Mouse (Mus musculus): ENCODE results near the gene Srd5a1. TPM values are rescaled to one million over a fixed set of nuclear protein-coding genes. Genes with fewer than 3 reads are reported as not detected.
"Not testable (repeated sequence)": the region's sequence is repeated elsewhere in the genome, so short reads cannot be mapped to it uniquely, and the experiment has no call there.

The Srd5a1 gene
- polyA plus RNA-seq, 1 experiment from 2014 or later = 31.7 TPM

GRCm38 (mm10) chr13:69577181-69577834, 33.9 kb downstream of the Srd5a1 start:
- Histone ChIP-seq H3K9ac (ENCODE audit: low read length) (no peak overlapping the region), H3K36me3 (ENCODE audit: control insufficient read depth, insufficient read depth, low read length) (no peaks in the 10 kb centered on the region), H3K27me3 (replicated peaks; ENCODE audit: control insufficient read depth, insufficient read depth, low read length) (no peaks in the 10 kb centered on the region), H3K9me3 (replicated peaks; ENCODE audit: control insufficient read depth, low read length) (no peaks in the 10 kb centered on the region), H3K4me3 (ENCODE audit: low read depth, low read length) (no peak overlapping the region), H3K4me2 (ENCODE audit: low read length) (no peak overlapping the region), H3K27ac (ENCODE audit: low read depth, low read length) (no peak overlapping the region), H3K4me1 (ENCODE audit: control insufficient read depth, insufficient read depth, low read length) (no peaks in the 10 kb centered on the region)
- WGBS = 91% methylated on average over 16 of the region's 16 CpGs
- DNase-seq (ENCODE audit: low spot score) (no peak), ATAC-seq (no peak)

GRCm38 (mm10) chr13:69576676-69577075, 34.6 kb downstream of the Srd5a1 start:
- WGBS = 60% methylated on average over 11 of the region's 11 CpGs
- no peaks in the 10 kb centered on the region for H3K9me3 ChIP-seq (replicated peaks; ENCODE audit: control insufficient read depth, low read length)
- H3K36me3 ChIP-seq (ENCODE audit: control insufficient read depth, insufficient read depth, low read length) = no peaks in the 10 kb centered on the region
- ATAC-seq = no peak
- H3K4me3 ChIP-seq (ENCODE audit: low read depth, low read length) = no peak overlapping the region
- no peak overlapping the region for H3K9ac ChIP-seq (ENCODE audit: low read length)
- no peak overlapping the region for H3K27ac ChIP-seq (ENCODE audit: low read depth, low read length)
- H3K4me1 ChIP-seq (ENCODE audit: control insufficient read depth, insufficient read depth, low read length) = no peaks in the 10 kb centered on the region
- DNase-seq (ENCODE audit: low spot score) = no peak
- no peak overlapping the region for H3K4me2 ChIP-seq (ENCODE audit: low read length)
- H3K27me3 ChIP-seq (replicated peaks; ENCODE audit: control insufficient read depth, insufficient read depth, low read length) = no peaks in the 10 kb centered on the region

- no peak for DNase-seq (ENCODE audit: low spot score)
- H3K27ac ChIP-seq (ENCODE audit: low read depth, low read length) = no peak overlapping the region
Observed at GRCm38 (mm10) chr13:69572594-69572993, 38.6 kb downstream of the Srd5a1 start.

GRCm38 (mm10) chr13:69569201-69569600, 42.0 kb downstream of the Srd5a1 start:
- no peak overlapping the region for H3K9ac ChIP-seq (ENCODE audit: low read length)
- no peaks in the 10 kb centered on the region for H3K9me3 ChIP-seq (replicated peaks; ENCODE audit: control insufficient read depth, low read length)

More at GRCm38 (mm10) chr13:69572594-69572993, 38.6 kb downstream of the Srd5a1 start:
- Histone ChIP-seq H3K36me3 (ENCODE audit: control insufficient read depth, insufficient read depth, low read length) (no peaks in the 10 kb centered on the region), H3K27me3 (replicated peaks; ENCODE audit: control insufficient read depth, insufficient read depth, low read length) (no peaks in the 10 kb centered on the region), H3K4me3 (ENCODE audit: low read depth, low read length) (no peak overlapping the region), H3K9me3 (replicated peaks; ENCODE audit: control insufficient read depth, low read length) (no peaks in the 10 kb centered on the region), H3K9ac (ENCODE audit: low read length) (no peak overlapping the region), H3K4me1 (ENCODE audit: control insufficient read depth, insufficient read depth, low read length) (no peaks in the 10 kb centered on the region), H3K4me2 (ENCODE audit: low read length) (no peak overlapping the region)
- WGBS = 96% methylated on average over 3 of the region's 3 CpGs
- no peak for ATAC-seq

DNA sequence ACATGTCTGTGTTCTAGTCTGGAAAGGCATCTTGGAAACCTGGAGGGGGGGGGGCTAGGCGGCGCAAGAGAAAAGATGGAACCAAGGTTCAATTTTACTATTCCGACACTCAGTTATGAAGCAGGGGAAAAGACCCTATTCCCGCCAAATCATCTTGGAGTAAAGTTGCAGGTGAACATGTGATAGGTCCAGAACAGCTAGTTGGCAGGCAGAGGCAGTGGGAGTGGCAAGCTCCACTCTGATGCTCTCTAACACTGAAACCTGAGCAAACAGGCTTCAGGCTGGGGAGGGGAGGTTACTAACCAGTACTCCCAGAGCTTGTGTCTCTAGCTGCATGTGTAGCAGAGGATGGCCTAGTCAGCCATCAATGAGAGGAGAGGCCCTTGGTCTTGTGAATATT, 45.8 kb downstream of the Srd5a1 start:
- H3K4me1 ChIP-seq (ENCODE audit: control insufficient read depth, insufficient read depth, low read length); H3K4me2 ChIP-seq (ENCODE audit: low read length); H3K9ac ChIP-seq (ENCODE audit: low read length); ATAC-seq; H3K27me3 ChIP-seq (replicated peaks; ENCODE audit: control insufficient read depth, insufficient read depth, low read length); H3K36me3 ChIP-seq (ENCODE audit: control insufficient read depth, insufficient read depth, low read length); H3K27ac ChIP-seq (ENCODE audit: low read depth, low read length); DNase-seq (ENCODE audit: low spot score); H3K9me3 ChIP-seq (replicated peaks; ENCODE audit: control insufficient read depth, low read length); H3K4me3 ChIP-seq (ENCODE audit: low read depth, low read length): not testable (repeated sequence)
- 87% methylated on average over 4 of the region's 4 CpGs for WGBS

More at GRCm38 (mm10) chr13:69569201-69569600, 42.0 kb downstream of the Srd5a1 start:
- no peaks in the 10 kb centered on the region for H3K4me1 ChIP-seq (ENCODE audit: control insufficient read depth, insufficient read depth, low read length)
- no peaks in the 10 kb centered on the region for H3K36me3 ChIP-seq (ENCODE audit: control insufficient read depth, insufficient read depth, low read length)
- no peak for DNase-seq (ENCODE audit: low spot score)
- H3K27ac ChIP-seq (ENCODE audit: low read depth, low read length) = no peak overlapping the region
- 85% methylated on average over 9 of the region's 9 CpGs for WGBS
- no peak for ATAC-seq
- no peak overlapping the region for H3K4me2 ChIP-seq (ENCODE audit: low read length)
- no peaks in the 10 kb centered on the region for H3K27me3 ChIP-seq (replicated peaks; ENCODE audit: control insufficient read depth, insufficient read depth, low read length)
- no peak overlapping the region for H3K4me3 ChIP-seq (ENCODE audit: low read depth, low read length)

GRCm38 (mm10) chr13:69564573-69564972, 46.7 kb downstream of the Srd5a1 start:
- Histone ChIP-seq H3K4me2 (ENCODE audit: low read length) (no peak overlapping the region), H3K27ac (ENCODE audit: low read depth, low read length) (no peak overlapping the region), H3K36me3 (ENCODE audit: control insufficient read depth, insufficient read depth, low read length) (no peaks in the 10 kb centered on the region), H3K4me1 (ENCODE audit: control insufficient read depth, insufficient read depth, low read length) (no peaks in the 10 kb centered on the region), H3K9ac (ENCODE audit: low read length) (no peak overlapping the region), H3K9me3 (replicated peaks; ENCODE audit: control insufficient read depth, low read length) (no peaks in the 10 kb centered on the region), H3K4me3 (ENCODE audit: low read depth, low read length) (no peak overlapping the region), H3K27me3 (replicated peaks; ENCODE audit: control insufficient read depth, insufficient read depth, low read length) (no peaks in the 10 kb centered on the region)
- ATAC-seq (no peak), DNase-seq (ENCODE audit: low spot score) (no peak)

DNA sequence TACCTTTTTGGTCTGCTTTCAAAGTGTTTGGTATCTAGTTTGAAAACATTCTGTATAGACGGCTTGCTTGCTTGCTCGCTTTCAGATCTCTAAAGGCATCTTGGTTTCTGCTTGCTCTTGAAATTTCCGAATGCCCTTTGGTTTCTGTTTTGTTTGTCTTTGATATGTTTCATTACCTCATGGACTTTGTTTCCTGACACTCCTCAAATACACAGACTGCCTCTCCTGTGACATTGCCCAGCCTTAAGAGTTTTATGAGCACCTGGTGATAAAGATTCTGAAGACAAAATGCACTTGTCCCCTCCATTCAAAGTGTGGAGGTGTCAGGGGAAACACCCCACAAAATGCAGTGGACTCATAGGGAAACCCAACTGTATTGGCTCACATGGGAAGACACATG, 47.3 kb downstream of the Srd5a1 start:
- Histone ChIP-seq H3K36me3 (ENCODE audit: control insufficient read depth, insufficient read depth, low read length) (no peaks in the 10 kb centered on the region), H3K4me2 (ENCODE audit: low read length) (no peak overlapping the region), H3K4me1 (ENCODE audit: control insufficient read depth, insufficient read depth, low read length) (no peaks in the 10 kb centered on the region), H3K9ac (ENCODE audit: low read length) (no peak overlapping the region), H3K27ac (ENCODE audit: low read depth, low read length) (no peak overlapping the region), H3K9me3 (replicated peaks; ENCODE audit: control insufficient read depth, low read length) (no peaks in the 10 kb centered on the region), H3K4me3 (ENCODE audit: low read depth, low read length) (no peak overlapping the region), H3K27me3 (replicated peaks; ENCODE audit: control insufficient read depth, insufficient read depth, low read length) (no peaks in the 10 kb centered on the region)
- DNase-seq (ENCODE audit: low spot score) (no peak), ATAC-seq (no peak)
- 79% methylated on average over 3 of the region's 3 CpGs for WGBS

DNA sequence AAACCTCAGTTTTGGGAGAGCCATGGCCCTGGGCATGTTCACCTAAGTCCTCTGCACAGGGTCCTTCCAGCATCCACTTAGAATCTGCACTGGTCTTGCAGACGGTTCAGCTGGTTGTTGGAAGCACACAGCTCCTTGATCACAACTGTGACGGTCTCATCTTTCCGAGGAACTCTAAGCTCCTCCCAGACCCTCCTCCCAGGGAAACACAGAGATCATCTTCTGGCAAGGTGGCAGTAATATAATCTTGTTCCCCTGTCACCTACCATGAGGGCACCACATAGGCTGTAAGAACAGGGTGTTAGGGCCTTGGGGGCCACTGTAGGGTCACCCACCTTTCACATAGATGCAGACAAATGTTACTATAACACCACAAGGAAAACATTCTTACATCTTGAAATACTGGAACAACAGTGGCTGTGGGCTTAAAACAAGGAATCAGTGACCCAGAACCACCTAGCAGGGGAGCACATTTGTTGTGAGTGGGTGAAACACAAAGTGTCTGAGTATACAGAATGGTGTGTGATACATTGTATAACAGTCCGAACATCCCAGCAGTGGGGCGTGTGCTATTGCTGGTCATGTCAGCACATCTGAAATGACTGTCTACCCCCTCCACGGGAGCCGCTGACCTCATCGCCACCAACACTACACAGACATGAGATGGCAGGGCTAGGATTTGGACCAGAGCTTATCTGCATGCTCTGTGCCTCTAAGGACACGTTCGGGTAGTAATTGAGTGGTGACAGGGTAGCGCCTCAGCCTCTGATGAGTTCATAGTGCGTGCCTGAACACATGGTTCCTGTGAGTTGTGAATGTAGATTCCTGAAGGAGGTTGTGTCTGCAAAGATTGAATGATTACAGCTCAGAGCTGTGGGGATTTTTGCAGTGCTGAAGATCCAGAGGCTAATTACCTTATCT, 48.3 kb downstream of the Srd5a1 start:
- Histone ChIP-seq H3K9ac (ENCODE audit: low read length) (no peak overlapping the region), H3K36me3 (ENCODE audit: control insufficient read depth, insufficient read depth, low read length) (no peaks in the 10 kb centered on the region), H3K9me3 (replicated peaks; ENCODE audit: control insufficient read depth, low read length) (no peaks in the 10 kb centered on the region), H3K4me1 (ENCODE audit: control insufficient read depth, insufficient read depth, low read length) (no peaks in the 10 kb centered on the region), H3K4me3 (ENCODE audit: low read depth, low read length) (no peak overlapping the region), H3K27me3 (replicated peaks; ENCODE audit: control insufficient read depth, insufficient read depth, low read length) (no peaks in the 10 kb centered on the region), H3K27ac (ENCODE audit: low read depth, low read length) (no peak overlapping the region), H3K4me2 (ENCODE audit: low read length) (no peak overlapping the region)
- ATAC-seq (no peak), DNase-seq (ENCODE audit: low spot score) (no peak)
- WGBS = 84% methylated on average over 12 of the region's 12 CpGs

DNA sequence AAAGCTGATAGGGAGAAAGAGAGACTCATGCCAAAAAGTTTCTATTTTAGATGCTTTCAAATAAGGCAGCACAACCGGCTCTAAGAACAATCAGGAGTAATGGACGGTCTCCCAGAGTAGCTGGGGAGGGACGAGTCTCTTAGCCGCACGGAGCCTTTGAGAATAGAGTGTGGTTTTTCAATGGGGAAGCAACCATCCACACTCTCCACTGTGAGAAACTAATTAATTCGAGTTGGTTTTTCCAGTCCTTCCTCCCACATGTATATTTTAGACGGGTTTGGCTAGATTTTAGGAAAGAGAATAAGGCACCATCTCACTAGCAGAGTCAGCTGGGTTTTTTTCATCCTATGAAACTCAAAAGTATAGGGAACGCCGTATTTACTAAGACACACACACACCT, 49.2 kb downstream of the Srd5a1 start:
- Histone ChIP-seq H3K4me3 (ENCODE audit: low read depth, low read length) (no peak overlapping the region), H3K27me3 (replicated peaks; ENCODE audit: control insufficient read depth, insufficient read depth, low read length) (no peaks in the 10 kb centered on the region), H3K9me3 (replicated peaks; ENCODE audit: control insufficient read depth, low read length) (no peaks in the 10 kb centered on the region), H3K4me1 (ENCODE audit: control insufficient read depth, insufficient read depth, low read length) (no peaks in the 10 kb centered on the region), H3K36me3 (ENCODE audit: control insufficient read depth, insufficient read depth, low read length) (no peaks in the 10 kb centered on the region), H3K4me2 (ENCODE audit: low read length) (no peak overlapping the region), H3K9ac (ENCODE audit: low read length) (no peak overlapping the region), H3K27ac (ENCODE audit: low read depth, low read length) (no peak overlapping the region)
- WGBS = 80% methylated on average over 9 of the region's 9 CpGs
- DNase-seq (ENCODE audit: low spot score) = no peak
- ATAC-seq = no peak

Data from forebrain, embryonic 14.5 days (tissue).